Mouse (Mus musculus): ENCODE data around the gene Tmem140. TPM values are rescaled to one million over a fixed set of nuclear protein-coding genes. Genes with fewer than 3 reads are reported as not detected.

The Tmem140 gene
- 11.4 TPM for polyA plus RNA-seq (2017; shearing (Covaris generic))

GRCm38 (mm10) chr6:34862791-34863403, at the start of gene Tmem140:
Gene Tmem140 (plus strand): TSS chr6:34863146.

GRCm38 (mm10) chr6:34877509-34878321, 14.8 kb downstream of the Tmem140 start, which contains the start of gene Cyren:
Gene Cyren (minus strand): TSS chr6:34878060.

GRCm38 (mm10) chr6:34910371-34911219, 47.6 kb downstream of the Tmem140 start, which contains the start of gene Wdr91:
Gene Wdr91 (minus strand): TSS chr6:34910876.

GRCm38 (mm10) chr6:34919956-34920355, 57.0 kb downstream of the Tmem140 start, which contains the start of gene Stra8:
Gene Stra8 (plus strand): TSS chr6:34920163.

Other genes with a start within 250 kb of the Tmem140 start
- 1.5 TPM for gene Agbl3, start 82.7 kb upstream of the Tmem140 start, polyA plus RNA-seq (2017; shearing (Covaris generic))
- 3.6 TPM for gene Cyren, start 14.9 kb downstream of the Tmem140 start, polyA plus RNA-seq (2017; shearing (Covaris generic))
- gene Wdr91, start 47.7 kb downstream of the Tmem140 start, polyA plus RNA-seq (2017; shearing (Covaris generic)) = 20.4 TPM
- gene Stra8, start 57.0 kb downstream of the Tmem140 start, polyA plus RNA-seq (2017; shearing (Covaris generic)) = not detected
- 0.22 TPM for gene Slc23a4, start 125.3 kb downstream of the Tmem140 start, polyA plus RNA-seq (2017; shearing (Covaris generic))